Mouse (Mus musculus): Measurements from ENCODE around the gene Prkce.

- no peak for TF ChIP-seq CTCF (IDR thresholded peaks at IDR 0.05; ENCODE audit: low read depth)
- TF ChIP-seq EP300 (IDR thresholded peaks at IDR 0.05; ENCODE audit: low read depth) = no peak
These were observed 450.1 kb downstream of the Prkce start for GRCm38 (mm10) chr17:86617570-86618237.
